25 mouse cellular contexts compared by ENCODE assay signal in the genomic region with DNA sequence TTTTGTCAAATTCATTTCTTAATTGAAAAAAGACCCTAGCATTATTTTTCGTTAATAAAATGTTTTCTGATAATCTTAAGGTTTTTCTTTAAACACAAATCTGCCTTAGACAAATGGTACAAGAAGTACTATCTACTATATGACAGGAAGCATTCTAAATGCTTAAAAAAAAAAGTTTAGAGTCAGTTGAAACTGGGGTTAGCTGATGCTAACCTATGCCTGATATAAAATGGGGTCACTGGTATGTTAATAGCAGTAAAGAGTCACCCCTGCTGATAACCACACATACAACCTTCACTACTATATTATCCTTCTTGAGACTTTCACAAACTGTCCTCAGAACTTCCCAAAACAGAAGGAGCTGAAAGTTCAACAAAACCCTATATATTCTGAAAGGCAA.
"Had no signal": no experiment of that assay in that cellular context is flagged by ENCODE, and none has a peak within 500 bp of the region (broad histone marks: within the 10 kb centered on the region; RNA-seq: fewer than 3 reads in every experiment).

No protein-coding gene starts in this region.

- H3K4me3 ChIP-seq: embryonic facial prominence, embryonic 10.5 days; embryonic facial prominence, embryonic 12.5 days; embryonic facial prominence, embryonic 13.5 days; embryonic facial prominence, embryonic 15.5 days; erythroblast, embryonic 14.5 days; forebrain, embryonic 10.5 days; forebrain, embryonic 12.5 days; forebrain, embryonic 13.5 days; forebrain, embryonic 15.5 days; gastrocnemius, adult 2 months; heart, adult 2 months had no signal

- H3K9ac ChIP-seq: embryonic facial prominence, embryonic 12.5 days; embryonic facial prominence, embryonic 13.5 days; embryonic facial prominence, embryonic 15.5 days; forebrain, embryonic 12.5 days; forebrain, embryonic 13.5 days; forebrain, embryonic 15.5 days; forebrain, postnatal 0 days had no signal

- H3K36me3 ChIP-seq: embryonic facial prominence, embryonic 10.5 days; embryonic facial prominence, embryonic 12.5 days; embryonic facial prominence, embryonic 13.5 days; embryonic facial prominence, embryonic 15.5 days; forebrain, embryonic 10.5 days; forebrain, embryonic 12.5 days; forebrain, embryonic 15.5 days had no signal

- H3K27ac ChIP-seq: embryonic facial prominence, embryonic 10.5 days; embryonic facial prominence, embryonic 12.5 days; embryonic facial prominence, embryonic 13.5 days; embryonic facial prominence, embryonic 15.5 days; forebrain, embryonic 10.5 days; forebrain, embryonic 12.5 days; forebrain, embryonic 13.5 days; forebrain, embryonic 15.5 days; gastrocnemius, adult 2 months; heart, adult 2 months had no signal

- DNase-seq: cerebellum, adult 9-10 months; cerebellum, adult 9-11 months; cerebellum, postnatal 10 days; cerebellum, postnatal 14 days; cerebellum, postnatal 25 days; cerebellum, postnatal 36 days; embryo, embryonic 11 days; forebrain, postnatal 0 days; gastrocnemius, adult 2 months; gastrocnemius, postnatal 10 days; gastrocnemius, postnatal 14 days; gastrocnemius, postnatal 25 days; gastrocnemius, postnatal 36 days; heart, adult 11 months; heart, adult 18-20 months; heart, adult 2 months had no signal

- H3K27me3 ChIP-seq: embryonic facial prominence, embryonic 12.5 days; embryonic facial prominence, embryonic 13.5 days; embryonic facial prominence, embryonic 15.5 days; forebrain, embryonic 12.5 days; forebrain, embryonic 13.5 days; forebrain, embryonic 15.5 days had no signal

- H3K9me3 ChIP-seq: embryonic facial prominence, embryonic 10.5 days; embryonic facial prominence, embryonic 12.5 days; embryonic facial prominence, embryonic 13.5 days; embryonic facial prominence, embryonic 15.5 days; forebrain, embryonic 10.5 days; forebrain, embryonic 12.5 days; forebrain, embryonic 13.5 days; forebrain, embryonic 15.5 days had no signal
